Mouse (Mus musculus): ENCODE results near the gene Gpr12. TPM values are rescaled to one million over a fixed set of nuclear protein-coding genes. Genes with fewer than 3 reads are reported as not detected.
"Not testable (repeated sequence)": the region's sequence is repeated elsewhere in the genome, so short reads cannot be mapped to it uniquely, and the experiment has no call there.

Gene Gpr12
- total and polyA plus RNA-seq, 3 experiments: not detected

DNA sequence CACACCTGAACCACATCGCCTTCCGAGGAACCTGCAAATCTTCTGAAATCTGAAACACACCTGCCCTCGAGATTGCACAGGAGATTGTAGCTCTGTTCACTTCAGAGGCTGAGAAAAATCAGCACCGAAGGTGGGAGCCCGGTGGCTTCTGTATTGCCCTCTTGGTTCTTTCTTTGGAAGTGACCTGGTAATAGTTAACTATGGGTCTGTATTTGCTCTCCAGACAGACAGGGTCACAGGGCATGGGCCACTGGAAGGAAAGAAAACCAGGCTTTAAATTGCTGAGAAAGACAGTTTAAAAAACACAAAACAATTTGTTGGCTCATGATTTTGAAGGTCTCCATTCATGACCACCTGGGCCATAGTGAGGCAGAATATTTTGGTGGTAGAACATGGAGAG is 14.9 kb upstream of the Gpr12 start:
- H3K27me3 ChIP-seq (ENCODE audit: control insufficient read depth in 1 of 2, insufficient read depth in 2 of 2, low read length in 2 of 2): no peaks in the 10 kb centered on the region
- H3K27ac ChIP-seq (ENCODE audit: control insufficient read depth, low read depth, low read length): no peak overlapping the region
- H3K4me3 ChIP-seq (ENCODE audit: control insufficient read depth in 1 of 2, insufficient read depth in 1 of 2, low read depth in 2 of 2, low read length in 2 of 2): no peak overlapping the region
- TF ChIP-seq EP300 (IDR thresholded peaks at IDR 0.05; ENCODE audit: low read depth in 1 of 2, low read length in 2 of 2): no peak
- no peak for TF ChIP-seq SMC3 (IDR thresholded peaks at IDR 0.05; ENCODE audit: low read depth, low read length)
- no peak for TF ChIP-seq GATA1 (IDR thresholded peaks at IDR 0.05; ENCODE audit: low read depth, low read length)
- no peak for TF ChIP-seq ZC3H11A (IDR thresholded peaks at IDR 0.05; ENCODE audit: low read depth, low read length)
- no peak for TF ChIP-seq NRF1 (IDR thresholded peaks at IDR 0.05; ENCODE audit: insufficient read depth, low read depth, low read length, poor library complexity, severe bottlenecking)
- no peak for TF ChIP-seq USF2 (IDR thresholded peaks at IDR 0.05; ENCODE audit: borderline replicate concordance in 1 of 2, insufficient read depth in 1 of 2, low read depth in 1 of 2, low read length in 2 of 2)
- TF ChIP-seq POLR2AphosphoS2 (IDR thresholded peaks at IDR 0.05; ENCODE audit: low read length): no peak
- no peak for TF ChIP-seq MAZ (IDR thresholded peaks at IDR 0.05; ENCODE audit: low read depth, low read length)
- TF ChIP-seq ZKSCAN1 (IDR thresholded peaks at IDR 0.05; ENCODE audit: low read depth, low read length): no peak
- no peak for TF ChIP-seq POLR2A (IDR thresholded peaks at IDR 0.05; ENCODE audit: control insufficient read depth in 1 of 2, insufficient read depth in 1 of 2, low read depth in 1 of 2, low read length in 2 of 2, poor library complexity in 1 of 2)
- no peak for TF ChIP-seq HCFC1 (IDR thresholded peaks at IDR 0.05; ENCODE audit: low read depth, low read length)
- TF ChIP-seq CHD2 (IDR thresholded peaks at IDR 0.05; ENCODE audit: low read length): no peak
- no peak for TF ChIP-seq USF1 (IDR thresholded peaks at IDR 0.05; ENCODE audit: low read depth, low read length)
- TF ChIP-seq CTCF (IDR thresholded peaks at IDR 0.05 in 2 of 3, conservative IDR thresholded peaks at IDR 0.05 in 1 of 3; ENCODE audit: control insufficient read depth in 1 of 3, insufficient read depth in 1 of 3, low read depth in 2 of 3, low read length in 3 of 3, poor library complexity in 1 of 3, severe bottlenecking in 1 of 3): no peak
- H3K79me2 ChIP-seq (ENCODE audit: control insufficient read depth, insufficient read depth, low read length, poor library complexity): no peaks in the 10 kb centered on the region
- H3K9ac ChIP-seq (ENCODE audit: control insufficient read depth, low read depth, low read length, poor library complexity, severe bottlenecking): no peak overlapping the region
- H3K4me1 ChIP-seq (ENCODE audit: control insufficient read depth in 1 of 2, insufficient read depth in 2 of 2, low read length in 2 of 2): no peaks in the 10 kb centered on the region
- DNase-seq (ENCODE audit: low read depth, low spot score): no peak
- no peaks in the 10 kb centered on the region for H3K36me3 ChIP-seq (ENCODE audit: control insufficient read depth in 1 of 2, insufficient read depth in 2 of 2, low read length in 2 of 2)
- no peaks in the 10 kb centered on the region for H3K9me3 ChIP-seq (replicated peaks; ENCODE audit: insufficient read depth, low read length)

DNA sequence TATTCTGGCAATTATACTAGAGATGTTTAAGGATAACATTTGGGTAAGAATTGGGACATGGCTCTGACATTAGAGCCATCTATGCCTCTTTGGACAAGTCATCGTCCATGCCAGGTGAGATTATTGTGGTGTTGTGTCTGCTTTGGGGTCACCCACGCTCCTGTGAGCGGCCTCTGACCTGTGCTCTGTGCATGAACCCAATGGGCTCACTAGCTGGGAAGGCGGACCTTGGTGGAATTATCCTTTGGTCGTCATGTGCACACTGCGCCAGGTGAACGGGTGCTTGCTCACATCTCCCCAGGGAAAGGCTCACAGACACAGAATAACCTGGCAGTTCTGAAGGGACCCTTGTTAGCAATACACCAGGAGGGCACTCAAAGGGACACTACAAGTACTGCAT is 14.2 kb upstream of the Gpr12 start:
- not testable (repeated sequence) for H3K4me1 ChIP-seq (ENCODE audit: control insufficient read depth in 1 of 2, insufficient read depth in 2 of 2, low read length in 2 of 2); H3K36me3 ChIP-seq (ENCODE audit: control insufficient read depth in 1 of 2, insufficient read depth in 2 of 2, low read length in 2 of 2); DNase-seq (ENCODE audit: low read depth, low spot score); H3K9me3 ChIP-seq (replicated peaks; ENCODE audit: insufficient read depth, low read length); H3K4me3 ChIP-seq (ENCODE audit: control insufficient read depth in 1 of 2, insufficient read depth in 1 of 2, low read depth in 2 of 2, low read length in 2 of 2); H3K9ac ChIP-seq (ENCODE audit: control insufficient read depth, low read depth, low read length, poor library complexity, severe bottlenecking); H3K79me2 ChIP-seq (ENCODE audit: control insufficient read depth, insufficient read depth, low read length, poor library complexity); H3K27me3 ChIP-seq (ENCODE audit: control insufficient read depth in 1 of 2, insufficient read depth in 2 of 2, low read length in 2 of 2); H3K27ac ChIP-seq (ENCODE audit: control insufficient read depth, low read depth, low read length)
